Mouse (Mus musculus) spleen, adult 18-20 months (tissue): Measurements from ENCODE around the gene Tbc1d7.

Experiments
- DNase-seq, 2 experiments: peaks; one replicate each; pipeline ENCODE4 v3.0.0; 2022; ENCODE audit warnings: mixed read lengths in 2 of 2

Tbc1d7 gene

DNA sequence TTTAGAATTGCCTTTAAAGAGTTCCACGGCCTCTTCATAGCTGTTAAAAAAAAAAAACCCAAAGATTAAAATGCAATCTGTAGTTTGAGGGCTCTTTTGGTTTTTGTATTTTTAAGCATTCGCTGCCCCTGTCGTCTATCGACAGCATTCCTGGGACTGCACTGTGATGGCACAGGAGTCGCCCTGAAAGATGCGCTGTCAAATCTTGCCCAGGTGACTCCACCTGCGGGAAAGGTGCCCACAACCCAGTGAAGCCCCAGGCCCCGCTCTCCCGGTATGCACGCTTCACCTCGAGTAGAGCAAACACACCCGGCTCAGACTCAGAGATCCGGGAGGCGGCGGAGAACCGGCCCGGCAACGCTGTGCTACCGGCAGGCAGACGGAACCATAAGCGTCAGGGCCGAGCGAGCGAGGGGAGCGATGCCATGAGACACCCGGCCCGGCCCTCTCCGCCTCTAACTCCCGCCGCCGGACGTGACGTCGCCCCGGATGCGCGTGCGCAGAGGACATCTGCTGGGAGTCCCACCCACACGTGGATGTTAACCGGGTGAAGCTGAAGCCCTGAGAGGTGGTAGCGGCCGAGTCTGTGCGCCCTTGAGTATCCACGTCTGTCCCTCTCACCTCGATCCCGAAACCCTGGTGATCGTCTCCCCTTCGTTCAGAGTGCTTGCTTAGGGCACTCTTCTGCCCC is at the start of gene Tbc1d7:
Gene Tbc1d7, minus strand, starts transcription at position 482 of the 691 bp plus-strand sequence.
- peak; percentile 97 to 99 for DNase-seq

DNA sequence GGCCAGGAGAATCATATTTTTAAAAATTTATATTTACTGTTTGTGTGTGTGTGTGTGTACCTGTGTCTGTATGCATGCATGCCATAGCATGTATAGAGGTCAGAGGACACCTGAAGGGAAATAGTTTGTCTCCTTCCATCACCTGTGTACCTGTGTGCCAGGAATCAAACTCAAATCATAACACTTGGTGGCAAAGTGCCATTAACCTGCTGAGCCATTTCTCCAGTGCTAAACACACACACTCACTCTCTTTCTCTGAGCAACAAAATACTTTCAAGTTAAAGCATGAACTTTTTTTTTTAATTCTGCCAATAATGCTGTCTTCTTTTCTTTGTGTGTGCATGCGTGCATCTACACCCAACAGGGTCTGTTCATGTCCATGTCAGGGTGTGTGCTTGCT is 49.3 kb upstream of the Tbc1d7 start:
- no peak for DNase-seq

DNA sequence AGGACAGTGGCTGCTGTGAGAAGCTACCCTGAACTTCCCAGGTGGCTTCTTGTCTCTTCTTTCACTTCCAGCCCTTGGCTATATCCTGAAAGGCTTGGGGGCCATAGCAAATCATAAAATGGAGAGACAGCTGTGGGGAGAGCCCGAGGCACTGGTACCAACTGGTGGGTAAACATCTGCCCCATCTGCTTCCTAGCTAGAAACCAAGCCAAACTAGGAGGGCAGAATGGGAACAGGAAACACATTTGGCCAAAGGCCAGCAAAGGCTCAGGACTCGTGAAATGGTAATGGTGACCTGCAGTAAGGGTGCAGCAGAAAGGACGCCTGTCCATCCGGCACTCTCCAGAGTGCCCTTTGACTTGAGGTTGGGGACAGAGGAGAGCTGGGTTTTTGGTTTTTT is 47.5 kb upstream of the Tbc1d7 start:
- DNase-seq = no peak

DNA sequence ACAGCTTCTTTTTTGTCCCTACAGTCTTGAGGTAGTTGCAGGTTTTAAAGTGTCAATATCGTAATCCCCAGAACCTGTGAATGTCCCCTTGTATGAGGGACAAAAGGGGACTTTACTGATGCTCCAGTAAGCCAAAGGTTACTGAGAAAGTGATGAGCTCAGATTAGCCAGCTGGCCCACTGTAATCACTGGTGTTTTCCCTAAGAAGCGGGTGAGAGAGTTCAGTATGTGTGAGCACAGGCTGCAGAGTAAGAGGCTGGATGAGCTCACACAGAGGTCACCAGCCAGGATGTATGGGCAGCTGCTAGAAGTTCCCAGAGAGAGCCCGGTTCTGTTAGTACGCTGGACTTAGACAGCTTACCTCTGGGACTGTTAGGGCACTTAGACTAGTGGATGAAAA is 47.0 kb upstream of the Tbc1d7 start:
- no peak for DNase-seq

DNA sequence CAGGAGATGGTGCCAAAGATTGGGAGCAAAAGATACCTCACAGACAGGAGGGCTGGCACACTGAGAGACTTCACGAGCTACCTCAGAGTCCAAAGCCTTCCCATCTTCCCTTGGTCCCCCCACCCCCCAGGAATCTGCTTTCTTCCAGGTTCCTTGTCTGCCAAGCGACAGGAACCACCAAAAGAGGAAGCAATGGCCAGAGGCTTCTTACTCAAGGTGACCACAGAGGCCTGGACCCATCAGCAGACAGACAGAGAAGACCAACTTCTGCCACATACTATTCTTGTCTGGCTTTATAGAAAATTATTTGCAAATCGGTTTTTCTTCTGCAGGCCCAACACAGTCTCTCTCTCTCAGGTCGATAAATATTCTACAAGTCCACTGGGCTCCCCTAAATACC is 46.4 kb upstream of the Tbc1d7 start:
- DNase-seq = no peak

DNA sequence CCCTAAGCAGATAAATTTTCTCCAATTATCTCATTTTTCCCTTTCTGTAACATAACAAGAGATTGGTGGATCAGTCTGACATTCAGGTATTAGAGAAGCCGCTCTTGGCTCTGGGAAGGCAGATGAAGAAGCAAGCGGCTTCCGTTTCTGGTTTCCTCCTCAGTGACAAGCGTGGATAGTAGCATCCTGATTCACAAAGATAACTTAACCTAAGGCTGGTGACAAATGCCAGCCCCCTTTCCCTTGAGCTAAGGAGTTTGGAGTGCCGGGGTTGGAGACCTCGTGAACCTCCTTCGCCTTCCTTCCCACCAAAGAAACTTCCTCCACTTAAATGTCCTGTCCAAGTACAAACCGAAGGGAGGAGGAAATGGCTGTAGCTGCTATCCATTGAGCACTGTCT is 45.8 kb upstream of the Tbc1d7 start:
- DNase-seq = no peak

DNA sequence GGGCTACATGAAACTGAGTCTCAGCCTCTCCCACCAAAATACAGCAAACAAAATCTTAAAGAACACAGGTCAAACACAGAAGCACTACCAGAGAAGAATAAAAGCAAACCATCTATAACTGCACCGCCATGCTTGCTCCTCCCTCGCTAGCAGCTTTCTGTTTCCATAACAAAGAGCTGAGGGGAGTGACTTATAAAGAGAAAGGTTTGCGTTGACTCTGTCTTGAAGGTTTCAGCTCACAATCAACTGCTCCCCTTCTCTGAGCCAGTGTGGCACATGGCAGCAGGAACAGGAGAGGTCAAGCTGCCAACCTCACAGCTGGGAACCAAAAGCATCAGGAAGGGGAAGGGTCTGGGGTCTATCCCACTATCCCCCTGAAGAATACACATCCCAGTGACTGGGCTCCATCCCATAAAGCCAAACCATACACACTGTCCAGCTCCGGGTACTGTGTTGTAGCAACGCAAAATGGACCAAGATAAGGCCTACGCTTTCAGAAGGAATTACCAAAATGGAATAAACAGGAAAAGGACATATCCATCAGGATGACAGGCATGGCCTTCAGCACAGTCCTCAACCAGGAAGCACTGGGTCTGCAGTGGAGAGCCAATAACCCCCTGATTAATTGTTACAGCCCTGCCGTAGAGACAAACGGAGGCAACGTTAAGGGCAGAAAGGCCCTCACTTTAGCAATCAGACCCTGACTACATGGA is 44.8 kb upstream of the Tbc1d7 start:
- DNase-seq = no peak

DNA sequence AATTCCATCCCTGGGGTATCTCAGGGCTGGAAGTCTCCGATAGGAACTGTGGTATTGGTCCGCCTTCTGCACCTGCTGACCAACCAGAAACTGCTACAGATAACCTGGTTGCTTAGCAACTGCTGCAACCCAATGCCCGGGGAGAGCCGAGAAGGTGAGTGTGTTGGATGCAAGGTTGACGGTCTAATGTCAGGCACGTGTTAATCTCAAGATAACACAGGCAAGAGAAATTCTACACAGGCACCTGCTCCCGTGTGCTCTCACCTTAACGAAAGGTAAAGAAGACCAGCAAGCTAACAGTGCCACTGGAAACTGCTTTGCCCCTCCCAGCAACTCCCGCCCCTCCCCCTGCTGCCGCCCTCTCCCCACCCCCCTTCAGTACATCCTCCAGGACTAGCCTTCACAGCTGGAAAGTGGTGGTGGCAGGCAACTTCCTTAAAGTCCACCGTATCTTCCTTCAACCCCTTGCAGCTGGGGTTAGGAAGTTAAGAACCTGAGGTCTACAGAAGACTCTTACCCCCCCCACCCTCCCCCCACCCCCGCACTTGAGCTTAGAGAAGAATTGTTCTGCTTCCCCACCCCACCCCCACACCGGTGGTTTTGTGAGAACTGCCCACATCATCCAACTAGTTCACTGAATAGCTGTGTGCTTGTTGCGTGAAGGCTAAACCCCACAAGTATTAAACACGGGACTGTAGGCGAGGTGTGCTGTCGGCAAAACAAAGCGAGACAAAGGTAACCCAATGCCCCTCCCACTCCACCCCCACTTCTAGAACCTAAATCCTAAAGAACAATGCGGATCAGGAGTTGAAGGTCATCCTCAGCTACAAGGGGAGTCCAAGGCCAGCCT is 44.1 kb upstream of the Tbc1d7 start:
- peak in 1 of 2 experiments; percentile 35 for DNase-seq

DNA sequence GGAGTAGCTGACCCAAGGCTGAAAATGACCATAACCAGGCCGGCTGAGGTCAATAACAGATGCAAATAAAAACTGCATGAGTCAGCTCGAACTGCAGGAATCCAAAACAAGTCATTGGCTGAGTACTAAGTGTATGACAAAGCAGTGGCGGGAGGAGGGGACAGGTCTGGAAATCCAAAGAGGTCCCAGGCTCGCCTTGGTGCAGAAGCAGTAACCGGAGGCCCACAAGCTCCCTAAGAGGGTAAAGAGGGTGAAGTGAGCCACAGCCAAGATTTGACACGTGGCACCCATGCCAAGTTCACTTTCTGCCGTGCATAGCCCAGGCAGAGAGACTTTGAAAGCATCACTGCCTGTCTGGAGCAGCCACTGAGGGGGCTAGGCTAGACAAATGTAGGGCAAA is 41.0 kb upstream of the Tbc1d7 start:
- DNase-seq = no peak

DNA sequence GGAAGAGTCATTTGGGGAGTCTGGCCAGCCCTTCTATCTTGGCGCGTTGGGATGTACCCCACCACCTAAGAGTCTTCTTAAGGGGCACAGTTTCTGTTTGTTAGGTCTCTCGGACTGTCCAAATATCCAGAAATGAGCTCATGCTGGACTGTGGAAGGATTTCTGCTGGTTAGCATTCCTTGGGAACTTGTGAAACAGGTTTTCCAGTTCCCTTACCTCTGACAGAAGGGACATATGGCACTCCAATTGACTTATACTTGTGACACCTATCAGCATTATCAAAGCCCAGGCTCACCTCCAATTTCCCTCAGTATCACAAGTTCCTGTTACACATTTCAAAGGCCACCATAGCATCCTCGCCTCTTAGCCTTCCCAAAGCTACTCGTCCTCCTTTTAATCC is 39.7 kb upstream of the Tbc1d7 start:
- no peak for DNase-seq

DNA sequence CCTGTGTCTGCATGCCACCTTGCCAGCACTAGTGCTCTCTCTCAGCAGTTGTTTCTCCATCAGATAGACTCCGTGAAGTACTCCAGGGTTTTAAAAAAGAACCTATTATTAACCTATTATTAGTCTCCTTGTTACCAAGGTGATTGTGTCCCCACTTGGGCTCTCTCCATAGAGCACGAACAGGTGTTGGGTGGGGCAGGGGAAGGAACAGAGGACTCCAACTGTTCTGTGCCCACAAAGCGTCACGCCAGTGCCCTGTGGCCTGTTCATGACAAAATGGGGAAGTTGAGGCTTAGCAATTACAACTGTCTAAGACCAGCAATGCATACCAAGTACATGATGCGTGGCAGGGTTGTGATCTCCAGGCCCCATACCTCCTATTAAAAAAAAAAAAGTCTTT is 38.3 kb upstream of the Tbc1d7 start:
- DNase-seq = peak; percentile 48 to 60

DNA sequence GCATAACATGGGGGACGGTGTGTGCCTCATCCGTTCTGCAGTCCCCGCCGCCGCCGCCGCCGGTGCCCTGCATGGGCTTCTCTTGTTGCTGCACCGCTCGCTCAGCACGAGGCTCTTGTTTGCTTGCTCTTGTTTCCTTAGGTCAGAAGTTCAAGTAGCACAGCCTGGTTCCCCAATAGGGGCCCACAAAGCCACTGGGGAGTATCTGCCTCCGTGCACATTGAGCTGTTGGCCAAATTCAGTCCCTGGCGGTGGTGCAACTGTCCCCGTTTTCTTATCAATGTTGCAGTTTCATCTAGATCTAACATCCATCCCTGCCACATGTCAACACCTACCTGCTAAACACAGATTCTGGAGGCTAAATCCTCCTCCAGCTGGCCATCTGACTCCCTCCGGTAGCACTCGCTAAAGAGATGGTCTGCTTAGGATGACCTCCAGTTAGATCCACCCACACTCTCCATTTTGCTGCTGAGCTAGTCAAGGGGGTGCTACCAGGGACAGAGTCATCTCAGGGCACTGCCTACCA is 37.7 kb upstream of the Tbc1d7 start:
- DNase-seq = no peak

DNA sequence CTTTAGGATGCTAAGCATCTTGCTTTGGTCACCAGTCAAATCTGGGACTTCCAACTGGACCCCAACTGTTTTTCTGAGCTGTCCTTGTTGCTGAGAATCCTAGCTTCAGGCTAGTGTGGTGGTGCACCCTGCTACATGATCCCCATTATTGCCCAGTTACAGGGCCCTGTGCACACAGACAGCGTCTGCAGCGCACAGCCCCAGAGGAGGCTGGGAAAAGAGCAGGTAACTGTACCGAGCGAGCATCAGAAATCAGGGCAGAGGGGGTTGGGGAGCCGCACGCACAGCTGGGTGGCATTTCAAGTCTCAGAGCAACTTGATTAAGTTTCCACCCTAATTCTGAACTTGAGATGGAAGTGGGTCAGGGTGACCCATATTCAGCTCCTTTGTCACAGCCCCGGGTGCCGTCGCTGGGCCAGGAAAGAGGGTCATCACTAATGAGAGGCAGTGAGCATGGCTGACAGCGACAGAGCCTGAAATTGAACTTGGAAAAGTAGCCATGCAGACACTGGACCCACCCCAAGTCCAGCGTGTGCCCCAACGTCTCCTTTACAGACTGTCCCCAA is 34.9 kb upstream of the Tbc1d7 start:
- no peak for DNase-seq

DNA sequence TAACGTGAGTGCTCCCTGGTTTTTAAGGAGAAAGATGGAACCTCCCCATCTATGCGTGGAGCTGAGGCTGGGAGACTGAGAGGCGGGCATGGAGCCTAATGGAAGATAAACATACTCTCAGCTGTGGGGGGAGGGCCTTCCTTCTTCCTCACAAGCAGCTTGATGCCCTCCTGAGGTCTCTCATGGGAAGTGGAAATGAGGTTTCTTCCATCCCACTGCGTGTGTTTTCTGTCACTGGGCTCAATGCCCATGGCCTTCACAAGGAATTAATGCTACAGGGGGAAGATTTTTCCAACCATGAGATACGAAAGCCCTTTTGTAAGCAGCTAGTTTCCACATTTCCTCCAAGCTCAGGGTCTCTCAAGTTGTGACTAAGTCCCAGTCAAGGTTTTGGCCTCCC is 32.3 kb upstream of the Tbc1d7 start:
- no peak for DNase-seq

DNA sequence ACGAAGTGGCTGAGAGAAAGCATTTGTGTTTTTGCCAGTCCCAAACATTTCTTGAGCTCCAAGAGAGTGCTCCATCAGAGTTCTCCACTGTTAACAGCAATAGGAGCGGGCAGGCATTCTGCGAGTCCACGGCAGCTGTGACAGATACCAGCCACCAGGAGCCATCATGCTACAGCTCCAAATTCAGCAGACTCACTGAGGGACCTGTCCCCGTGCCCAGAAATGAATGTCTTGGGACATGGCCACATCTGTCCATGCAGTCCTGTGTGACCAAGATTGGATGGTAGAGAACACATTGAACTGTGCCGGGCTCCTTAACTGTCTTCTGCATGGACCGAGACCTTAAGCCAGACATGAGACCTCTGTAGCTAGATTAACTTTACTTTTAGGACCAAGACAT is 31.9 kb upstream of the Tbc1d7 start:
- DNase-seq = no peak

DNA sequence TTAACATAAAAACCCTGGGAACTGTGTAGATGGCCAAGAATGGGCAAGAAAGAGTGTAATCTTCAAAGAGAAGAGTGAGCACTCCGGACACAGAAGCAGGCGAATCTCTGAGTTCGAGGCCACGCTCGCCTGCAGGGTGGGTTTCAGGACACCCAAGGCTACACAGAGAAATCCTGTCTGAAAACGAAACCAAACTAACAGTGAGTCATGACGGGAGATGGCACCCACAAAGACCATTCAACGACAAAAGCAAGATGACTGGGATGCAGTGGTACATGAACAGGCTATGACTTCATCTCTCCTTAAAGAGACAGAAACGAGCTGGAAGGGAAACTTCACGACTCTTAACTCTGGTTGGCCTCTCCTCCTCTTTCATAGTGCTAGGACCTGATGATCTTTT is 31.1 kb upstream of the Tbc1d7 start:
- DNase-seq = no peak

DNA sequence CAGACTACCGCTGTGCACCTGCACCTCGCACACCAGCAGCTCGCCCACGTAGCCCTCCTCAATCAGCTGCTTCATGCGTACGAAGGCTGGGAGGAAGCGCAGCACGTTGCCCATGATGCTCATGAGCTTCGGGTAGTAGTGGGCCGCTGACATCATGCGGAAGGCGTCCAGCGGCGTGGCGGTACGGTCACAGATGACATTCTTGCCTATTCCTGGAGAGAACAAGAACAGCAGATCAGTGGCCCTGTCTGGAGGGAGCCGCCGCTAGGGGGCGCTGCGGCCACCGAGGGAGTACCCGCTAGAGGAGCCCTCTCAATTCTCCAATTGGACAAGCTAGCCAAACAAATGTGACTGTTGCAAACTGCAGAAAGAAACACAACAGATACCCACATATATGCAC is 29.7 kb upstream of the Tbc1d7 start:
- DNase-seq = peak in 1 of 2 experiments; percentile 47

DNA sequence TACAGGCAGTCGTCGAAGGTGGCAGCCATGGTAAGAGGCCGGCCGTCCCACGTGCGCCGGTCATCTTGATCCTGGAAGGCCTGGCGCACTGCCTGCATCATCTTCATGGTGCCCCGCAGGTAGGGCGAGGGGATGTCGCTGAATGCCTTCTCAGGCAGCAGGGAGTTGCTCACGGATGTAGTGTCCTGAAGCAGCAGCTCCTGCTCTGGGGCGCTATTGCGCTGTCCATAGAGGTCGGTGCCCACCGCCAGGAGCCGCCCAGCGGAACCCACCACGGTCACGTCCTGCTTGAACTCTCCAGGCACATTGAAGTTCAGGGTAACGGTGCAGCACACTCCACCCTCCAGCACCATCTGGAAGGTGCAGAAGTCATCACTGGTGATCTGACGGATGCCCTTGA is 29.2 kb upstream of the Tbc1d7 start:
- no peak for DNase-seq

DNA sequence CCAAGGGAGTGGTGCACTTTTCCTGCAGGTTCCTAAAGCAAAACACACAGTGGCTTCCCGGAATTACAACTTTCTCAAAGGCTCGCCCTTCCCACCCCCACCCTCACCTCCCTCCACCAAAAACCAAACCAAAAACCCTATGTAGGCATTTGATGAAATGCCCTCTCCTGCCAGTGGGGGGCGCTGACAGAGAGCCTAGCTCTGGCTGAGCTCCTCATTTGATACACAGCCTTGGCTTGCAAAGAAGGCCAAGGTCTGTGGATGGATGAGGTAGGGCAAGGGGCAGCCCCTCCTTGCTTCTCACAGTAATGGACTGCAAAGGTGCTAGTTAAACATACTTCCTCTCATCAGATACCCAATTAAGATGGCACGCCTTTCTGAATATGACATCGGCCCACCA is 28.4 kb upstream of the Tbc1d7 start:
- DNase-seq = peak in 1 of 2 experiments; percentile 63

DNA sequence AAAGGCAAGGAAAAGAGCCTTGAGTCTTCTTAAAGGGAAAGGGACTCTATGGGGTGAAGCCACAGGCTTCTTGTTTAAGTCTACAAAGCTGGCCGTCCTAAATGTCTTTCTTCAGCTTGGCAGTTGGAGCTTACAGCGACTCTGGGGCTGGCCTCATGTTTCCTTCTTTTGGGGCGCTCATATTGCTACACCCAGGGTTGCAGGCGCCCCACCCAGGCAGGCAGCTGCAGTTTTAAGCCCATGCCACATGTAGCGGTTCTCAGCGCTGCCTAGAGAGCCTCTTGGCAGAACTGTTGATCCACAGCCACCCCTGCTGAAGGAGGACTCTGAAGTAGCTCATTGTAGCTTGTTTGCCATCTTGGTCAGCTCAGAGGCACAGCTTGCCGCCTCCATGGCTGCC is 28.0 kb upstream of the Tbc1d7 start:
- DNase-seq = no peak

DNA sequence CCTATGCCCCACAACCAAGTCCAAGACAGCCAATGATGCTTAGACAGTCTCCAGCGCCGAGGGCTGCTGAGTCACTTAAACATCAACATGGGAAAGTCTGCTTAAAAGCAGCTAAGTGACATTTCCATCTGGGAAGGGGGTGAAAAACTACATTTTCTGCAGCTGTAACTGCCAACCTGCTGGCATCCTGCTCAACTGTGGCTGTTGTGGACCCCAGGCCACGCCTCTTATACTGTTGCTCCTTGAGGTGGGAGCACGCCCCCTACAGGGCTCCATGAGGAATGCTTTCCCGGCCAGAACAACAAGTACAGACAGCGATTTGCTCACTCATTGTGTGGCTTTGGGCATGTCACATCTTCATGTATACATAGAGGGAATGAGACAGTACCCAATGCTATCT is 25.9 kb upstream of the Tbc1d7 start:
- DNase-seq = no peak

DNA sequence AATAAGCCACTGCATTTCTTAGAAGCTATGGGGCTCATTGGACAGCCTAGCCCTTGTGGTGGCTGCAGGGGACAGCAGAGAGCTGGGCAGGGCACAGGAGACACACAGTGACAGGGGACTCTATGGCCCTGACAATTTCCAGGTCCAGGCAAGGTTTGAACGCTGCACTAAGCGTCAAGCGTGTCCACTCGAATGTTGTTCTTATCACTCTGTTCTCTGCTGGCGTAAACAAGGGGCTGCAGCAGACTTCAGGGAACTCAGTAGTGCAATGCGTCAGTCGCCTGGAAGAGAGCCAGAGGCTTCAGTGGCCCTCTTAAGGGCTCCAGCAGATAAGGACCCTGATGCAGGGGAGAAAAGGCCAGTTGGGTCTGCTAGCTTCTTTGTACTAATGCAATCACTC is 24.7 kb upstream of the Tbc1d7 start:
- no peak for DNase-seq

DNA sequence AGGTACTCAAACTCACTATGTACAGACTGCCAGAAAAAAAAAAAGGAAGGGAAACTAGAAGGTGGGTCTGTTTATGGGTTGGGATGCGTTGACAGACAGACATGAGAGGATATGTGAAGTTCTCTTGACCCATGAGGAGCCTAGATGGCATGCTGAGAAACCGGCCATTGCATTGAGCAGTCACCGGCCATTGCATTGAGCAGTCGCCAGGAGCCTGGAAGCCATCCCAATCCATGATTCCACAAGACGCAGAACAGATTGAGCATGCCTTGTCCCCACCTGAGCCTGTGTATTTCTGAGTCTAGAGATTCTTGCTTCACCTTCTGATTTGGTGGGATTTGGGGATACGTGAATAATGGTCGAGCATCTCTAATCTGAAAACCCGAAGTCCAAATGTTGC is 22.6 kb upstream of the Tbc1d7 start:
- DNase-seq = no peak
